Mouse (Mus musculus) myocyte (in vitro differentiated cells): ENCODE measurements around the gene Nek7. TPM values are rescaled to one million over a fixed set of nuclear protein-coding genes. Genes with fewer than 3 reads are reported as not detected.

ENCODE experiments used
- H3K27me3 ChIP-seq: one replicate; pipeline ENCODE4 v1.6.1; 2011; ENCODE audit not compliant: control insufficient read depth, insufficient read depth, insufficient read length
- H3K36me3 ChIP-seq: one replicate; pipeline ENCODE4 v1.6.1; 2011; ENCODE audit not compliant: control insufficient read depth, insufficient read depth
- H3K4me2 ChIP-seq: one replicate; pipeline ENCODE4 v1.6.1; 2011; ENCODE audit warnings: low read depth, control low read depth
- H3K4me3 ChIP-seq: one replicate; pipeline ENCODE4 v1.5.1; 2011; ENCODE audit warnings: mild to moderate bottlenecking, control low read depth, moderate library complexity
- H3K79me2 ChIP-seq: one replicate; pipeline ENCODE4 v1.6.1; 2011; ENCODE audit not compliant: control insufficient read depth, insufficient read depth
- H3ac ChIP-seq: one replicate; pipeline ENCODE4 v1.6.1; 2011; ENCODE audit not compliant: control insufficient read depth, insufficient read length
- CEBPB ChIP-seq: IDR thresholded peaks from 2 replicates; pipeline ENCODE4 v1.6.1; 2011; ENCODE audit warnings: mild to moderate bottlenecking, moderate library complexity; ENCODE audit not compliant: poor library complexity, insufficient read depth, severe bottlenecking
- E2F4 ChIP-seq: IDR thresholded peaks from one replicate; pipeline ENCODE4 v1.6.1; 2011; ENCODE audit warnings: mild to moderate bottlenecking, control low read depth, moderate library complexity; ENCODE audit not compliant: insufficient read depth
- MAX ChIP-seq: IDR thresholded peaks from one replicate; pipeline ENCODE4 v1.6.1; 2011; ENCODE audit warnings: low read depth, mild to moderate bottlenecking, control low read depth
- MYOD1 ChIP-seq, 3 experiments: IDR thresholded peaks; one replicate each; pipeline ENCODE4 v1.6.1; 2011; ENCODE audit warnings: control low read depth in 2 of 3, low read depth in 2 of 3, mild to moderate bottlenecking in 2 of 3, moderate library complexity in 1 of 3; ENCODE audit not compliant: insufficient read length in 2 of 3, control insufficient read depth in 1 of 3
- MYOG ChIP-seq, 3 experiments: IDR thresholded peaks; one replicate each; pipeline ENCODE4 v1.6.1; 2011; ENCODE audit warnings: control low read depth in 2 of 3, low read depth in 2 of 3, mild to moderate bottlenecking in 2 of 3; ENCODE audit not compliant: insufficient read length in 2 of 3, control insufficient read depth in 1 of 3, insufficient read depth in 1 of 3
- POLR2A ChIP-seq: IDR thresholded peaks from one replicate; pipeline ENCODE4 v1.6.1; 2011; ENCODE audit warnings: low read depth, mild to moderate bottlenecking, control low read depth, moderate library complexity; ENCODE audit not compliant: insufficient read length
- POLR2AphosphoS2 ChIP-seq: IDR thresholded peaks from one replicate; pipeline ENCODE4 v1.6.1; 2011; ENCODE audit warnings: low read depth, control low read depth; ENCODE audit not compliant: insufficient read length
- REST ChIP-seq: IDR thresholded peaks from one replicate; pipeline ENCODE4 v1.6.1; 2011; ENCODE audit warnings: mild to moderate bottlenecking, control low read depth, moderate library complexity; ENCODE audit not compliant: insufficient read depth, insufficient read length
- SRF ChIP-seq: IDR thresholded peaks from one replicate; pipeline ENCODE4 v1.6.1; 2011; ENCODE audit warnings: low read depth; ENCODE audit not compliant: control insufficient read depth, insufficient read length
- TCF12 ChIP-seq: IDR thresholded peaks from one replicate; pipeline ENCODE4 v1.6.1; 2011; ENCODE audit warnings: mild to moderate bottlenecking, control low read depth; ENCODE audit not compliant: poor library complexity, insufficient read depth, severe bottlenecking
- TCF3 ChIP-seq: IDR thresholded peaks from one replicate; pipeline ENCODE4 v1.6.1; 2011; ENCODE audit warnings: low read depth, control low read depth; ENCODE audit not compliant: insufficient read length
- USF1 ChIP-seq: IDR thresholded peaks from one replicate; pipeline ENCODE4 v1.6.1; 2011; ENCODE audit warnings: low read depth, mild to moderate bottlenecking, control low read depth, moderate library complexity
- polyA plus RNA-seq: library from polyadenylated mRNA; unstranded; fragments of >200 nt; fragmentation: generic; extraction: Trizol; gene quantifications from one replicate; pipeline ENCODE4 v1.2.1, GENCODE M21; 2012; ENCODE audit warnings: missing spikeins

Gene Nek7
- polyA plus RNA-seq, 1 experiment, result 14.6 TPM

GRCm38 (mm10) chr1:138609176-138609575 lies 10.8 kb downstream of the Nek7 start:
- H3K36me3 ChIP-seq, result no peaks in the 10 kb centered on the region
- H3ac ChIP-seq, result no peak overlapping the region
- no peak for TF ChIP-seq CEBPB
- TF ChIP-seq MAX, result no peak
- H3K4me3 ChIP-seq, result no peak overlapping the region
- no peaks in the 10 kb centered on the region for H3K27me3 ChIP-seq
- H3K4me2 ChIP-seq, result no peak overlapping the region
- H3K79me2 ChIP-seq, result peaks cover 62% of the 10 kb centered on the region

GRCm38 (mm10) chr1:138608336-138608735 lies 11.6 kb downstream of the Nek7 start:
- H3K79me2 ChIP-seq, result peaks cover 62% of the 10 kb centered on the region
- H3K4me3 ChIP-seq, result no peak overlapping the region
- no peaks in the 10 kb centered on the region for H3K27me3 ChIP-seq
- H3K36me3 ChIP-seq, result no peaks in the 10 kb centered on the region
- no peak overlapping the region for H3ac ChIP-seq
- H3K4me2 ChIP-seq, result no peak overlapping the region
- no peak for TF ChIP-seq TCF3
- TF ChIP-seq E2F4, result no peak
- no peak for TF ChIP-seq MYOD1 (IDR thresholded peaks at IDR 0.05; ENCODE audit: control insufficient read depth in 1 of 3, insufficient read length in 2 of 3, low read depth in 2 of 3)

- no peak for TF ChIP-seq SRF
- no peak for TF ChIP-seq POLR2A
- TF ChIP-seq REST, result no peak
- TF ChIP-seq MAX, result no peak
- no peak for TF ChIP-seq E2F4
- TF ChIP-seq MYOG (IDR thresholded peaks at IDR 0.05; ENCODE audit: control insufficient read depth in 1 of 3, insufficient read depth in 1 of 3, insufficient read length in 2 of 3, low read depth in 2 of 3), result no peak
- no peak for TF ChIP-seq TCF12
- no peaks in the 10 kb centered on the region for H3K36me3 ChIP-seq
- no peaks in the 10 kb centered on the region for H3K27me3 ChIP-seq
- no peak overlapping the region for H3K4me3 ChIP-seq
- peaks cover 62% of the 10 kb centered on the region for H3K79me2 ChIP-seq
- no peak overlapping the region for H3K4me2 ChIP-seq
- no peak overlapping the region for H3ac ChIP-seq
Observed at GRCm38 (mm10) chr1:138607862-138608261, 12.1 kb downstream of the Nek7 start.

GRCm38 (mm10) chr1:138606771-138607170 lies 13.2 kb downstream of the Nek7 start:
- TF ChIP-seq USF1, result no peak
- TF ChIP-seq MAX, result no peak
- TF ChIP-seq MYOG (IDR thresholded peaks at IDR 0.05; ENCODE audit: control insufficient read depth in 1 of 3, insufficient read depth in 1 of 3, insufficient read length in 2 of 3, low read depth in 2 of 3), result peak in 1 of 3 experiments; percentile 26
- no peak for TF ChIP-seq SRF
- Histone ChIP-seq H3K4me2 (no peak overlapping the region), H3K4me3 (no peak overlapping the region), H3ac (no peak overlapping the region), H3K79me2 (peaks cover 62% of the 10 kb centered on the region), H3K36me3 (no peaks in the 10 kb centered on the region), H3K27me3 (no peaks in the 10 kb centered on the region)

- Histone ChIP-seq H3ac (no peak overlapping the region), H3K4me2 (no peak overlapping the region), H3K79me2 (peaks cover 75% of the 10 kb centered on the region), H3K4me3 (no peak overlapping the region), H3K36me3 (no peaks in the 10 kb centered on the region), H3K27me3 (no peaks in the 10 kb centered on the region)
- no peak for TF ChIP-seq CEBPB
- TF ChIP-seq TCF12, result no peak
- TF ChIP-seq POLR2A, result no peak
- no peak for TF ChIP-seq SRF
Observed at GRCm38 (mm10) chr1:138604736-138605135, 15.2 kb downstream of the Nek7 start.

GRCm38 (mm10) chr1:138603974-138604373 lies 16.0 kb downstream of the Nek7 start:
- H3K4me3 ChIP-seq, result no peak overlapping the region
- no peak overlapping the region for H3ac ChIP-seq
- peaks cover 73% of the 10 kb centered on the region for H3K79me2 ChIP-seq
- no peaks in the 10 kb centered on the region for H3K27me3 ChIP-seq
- TF ChIP-seq REST (no peak), TCF3 (no peak), SRF (no peak), POLR2AphosphoS2 (no peak), CEBPB (no peak)
- no peaks in the 10 kb centered on the region for H3K36me3 ChIP-seq
- no peak overlapping the region for H3K4me2 ChIP-seq
